Mouse (Mus musculus) monocyte, adult 2 months (primary cell): ENCODE results near the gene Clpb.

Source experiments
- DNase-seq, 2 experiments: peaks; one replicate each; pipeline ENCODE4 v3.0.0; 2022; ENCODE audit warnings: low spot score in 2 of 2, low read depth in 1 of 2

The Clpb gene

DNA sequence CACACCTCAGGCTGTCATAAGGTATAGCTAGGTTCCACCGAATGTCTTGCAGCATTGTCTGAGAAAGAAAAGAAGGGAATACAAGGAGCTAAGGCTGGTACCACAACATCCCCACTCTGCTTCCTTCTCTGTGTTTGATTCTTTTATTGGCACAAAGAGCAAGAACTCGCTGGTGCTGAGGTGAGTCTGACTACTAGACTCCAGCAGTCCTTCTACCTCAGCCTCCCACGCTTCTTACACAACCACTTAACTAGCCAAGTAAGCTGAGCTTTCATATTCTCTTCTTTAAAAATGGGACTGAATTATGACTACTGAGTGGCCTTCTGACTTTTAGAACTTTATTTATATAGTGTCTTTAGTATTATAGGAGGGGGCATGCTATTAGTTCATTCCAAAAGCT lies 56.9 kb downstream of the Clpb start:
- no peak for DNase-seq

GRCm38 (mm10) chr7:101725081-101725480 lies 61.6 kb downstream of the Clpb start:
- no peak for DNase-seq

DNA sequence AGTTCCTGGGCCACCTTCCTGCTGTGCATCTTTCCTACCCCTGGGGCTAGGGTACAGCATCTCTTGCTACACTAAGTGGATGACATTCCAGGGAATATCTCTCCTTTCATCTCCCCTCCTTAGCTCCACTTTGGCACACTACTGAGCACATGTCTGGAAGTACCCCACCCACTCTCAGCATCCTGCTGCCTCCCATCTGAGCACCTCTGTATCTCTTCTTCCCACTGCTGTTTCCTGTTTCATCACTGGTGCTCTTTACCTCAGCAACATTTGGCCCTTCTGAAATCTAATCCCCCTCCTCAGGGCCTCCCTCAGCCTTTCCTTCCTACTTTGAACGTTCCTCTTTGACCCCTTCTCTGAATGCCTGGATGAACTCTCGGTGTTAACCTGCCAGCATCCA lies 63.5 kb downstream of the Clpb start:
- DNase-seq = no peak

- DNase-seq = no peak
Measured at GRCm38 (mm10) chr7:101732096-101732495, 68.7 kb downstream of the Clpb start.

DNA sequence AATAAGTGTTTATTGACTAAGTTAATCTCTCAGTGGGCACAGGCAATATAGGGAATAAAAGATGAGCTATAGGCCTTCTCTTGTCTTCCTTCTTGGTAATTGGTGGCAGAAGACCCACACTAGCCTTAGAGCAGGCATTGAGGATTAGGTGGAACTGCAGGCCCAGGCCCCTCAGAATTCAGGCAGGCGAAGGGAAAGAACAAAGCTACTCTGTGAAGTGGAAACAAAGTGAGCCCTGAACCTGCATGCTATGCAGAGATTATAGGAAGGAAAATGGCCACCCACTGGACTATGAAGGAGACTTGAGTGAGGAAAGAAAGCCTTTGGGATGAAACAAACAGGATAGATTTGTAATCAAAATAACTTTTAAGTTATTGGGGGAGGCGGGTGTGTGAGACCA lies 69.6 kb downstream of the Clpb start:
- DNase-seq = no peak

GRCm38 (mm10) chr7:101735297-101735696 lies 71.9 kb downstream of the Clpb start:
- DNase-seq = no peak

DNA sequence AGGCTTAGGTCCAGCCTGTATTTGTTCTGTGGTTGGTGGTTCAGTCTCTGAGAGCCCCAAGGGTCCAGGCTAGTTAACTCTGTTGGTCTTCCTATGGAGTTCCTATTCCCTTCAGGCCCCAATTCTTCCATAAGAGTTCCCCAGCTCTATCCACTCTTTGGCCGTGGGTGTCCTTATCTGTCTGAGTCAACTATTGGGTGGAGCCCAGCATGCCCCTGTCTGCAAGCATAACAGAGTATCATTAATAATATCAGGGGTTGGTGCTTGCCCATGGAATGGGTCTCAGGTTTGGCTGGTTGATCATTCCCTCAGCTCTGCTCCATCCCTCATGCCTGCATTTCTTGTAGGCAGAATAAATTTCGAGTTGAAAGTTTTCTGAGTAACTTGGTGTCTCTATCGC lies 74.3 kb downstream of the Clpb start:
- DNase-seq = no peak

DNA sequence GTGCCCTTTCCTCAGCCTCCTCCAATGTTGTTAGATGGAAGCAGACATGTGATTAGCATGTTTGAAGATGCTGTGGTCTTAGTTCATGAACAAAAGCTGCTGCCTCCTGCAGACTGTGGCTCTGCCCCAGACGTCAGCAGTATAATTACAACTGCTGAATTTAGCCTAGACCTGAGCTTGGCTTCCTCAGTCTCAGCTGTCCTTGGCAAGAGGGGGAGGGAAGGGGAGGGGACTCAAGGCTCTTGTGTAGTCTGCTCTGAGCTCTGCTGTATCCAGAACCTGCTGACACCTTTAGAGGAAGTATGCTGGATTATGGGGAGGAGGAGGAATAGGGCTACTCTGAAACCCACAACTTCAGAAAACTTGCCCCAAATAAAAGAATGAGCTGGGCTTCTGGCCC lies 76.2 kb downstream of the Clpb start:
- no peak for DNase-seq

- DNase-seq = no peak
Measured at GRCm38 (mm10) chr7:101743487-101743886, 80.1 kb downstream of the Clpb start.

- DNase-seq = no peak
Measured at GRCm38 (mm10) chr7:101746559-101747334, 83.3 kb downstream of the Clpb start.

DNA sequence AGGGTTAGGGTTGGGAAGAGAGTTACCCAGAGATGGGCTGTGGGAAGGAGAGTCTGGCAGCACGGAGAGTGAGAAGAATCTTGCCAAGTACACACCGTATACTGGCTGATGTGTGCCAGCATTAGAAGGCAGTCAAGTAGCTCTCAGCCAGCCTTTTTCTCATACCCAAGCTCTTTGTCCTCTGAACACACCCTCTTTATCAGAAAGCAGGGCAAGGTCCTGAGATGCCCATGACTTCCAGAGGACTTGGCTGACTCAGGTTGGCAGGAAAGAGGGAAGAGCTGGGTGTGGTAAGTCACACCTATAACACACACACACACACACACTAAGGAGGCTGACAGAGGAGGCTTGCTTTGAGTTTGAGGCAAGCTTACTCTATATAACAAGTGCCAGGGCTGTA lies 86.8 kb downstream of the Clpb start:
- DNase-seq = no peak

- no peak for DNase-seq
Measured at GRCm38 (mm10) chr7:101752346-101752745, 88.9 kb downstream of the Clpb start.

GRCm38 (mm10) chr7:101753492-101753891 lies 90.1 kb downstream of the Clpb start:
- no peak for DNase-seq

GRCm38 (mm10) chr7:101754416-101754815 lies 91.0 kb downstream of the Clpb start:
- DNase-seq = no peak

- DNase-seq = no peak
Measured at GRCm38 (mm10) chr7:101755301-101755700, 91.9 kb downstream of the Clpb start.

- no peak for DNase-seq
Measured at GRCm38 (mm10) chr7:101761899-101762780, 98.7 kb downstream of the Clpb start.

DNA sequence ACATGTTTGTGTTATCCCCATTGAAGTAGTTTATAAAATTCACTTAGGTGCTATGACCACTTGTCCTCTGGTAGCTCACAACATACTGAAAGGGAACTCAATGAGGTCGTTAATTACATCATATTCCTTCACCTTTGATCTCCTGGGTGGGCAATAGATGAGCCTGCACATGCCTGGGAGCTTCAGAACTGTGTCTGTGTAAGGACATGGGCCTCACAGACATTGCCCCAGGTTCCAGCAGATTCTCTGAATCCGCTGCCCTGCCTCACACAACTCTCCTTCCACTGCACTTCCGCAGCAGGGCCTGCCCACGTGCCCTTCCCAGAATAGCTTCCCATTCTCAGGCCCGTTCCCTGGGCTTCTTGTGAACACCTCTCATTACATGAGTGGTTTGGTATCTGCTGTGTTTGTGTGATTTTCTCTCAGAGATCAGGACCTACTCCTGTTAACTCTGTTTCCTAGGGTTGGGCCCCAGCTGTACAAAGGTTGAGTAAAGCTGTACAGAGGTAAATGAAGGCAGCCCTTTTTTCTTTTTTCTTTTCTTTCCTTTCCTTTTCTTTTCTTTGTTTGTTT lies 104.0 kb downstream of the Clpb start:
- no peak for DNase-seq

DNA sequence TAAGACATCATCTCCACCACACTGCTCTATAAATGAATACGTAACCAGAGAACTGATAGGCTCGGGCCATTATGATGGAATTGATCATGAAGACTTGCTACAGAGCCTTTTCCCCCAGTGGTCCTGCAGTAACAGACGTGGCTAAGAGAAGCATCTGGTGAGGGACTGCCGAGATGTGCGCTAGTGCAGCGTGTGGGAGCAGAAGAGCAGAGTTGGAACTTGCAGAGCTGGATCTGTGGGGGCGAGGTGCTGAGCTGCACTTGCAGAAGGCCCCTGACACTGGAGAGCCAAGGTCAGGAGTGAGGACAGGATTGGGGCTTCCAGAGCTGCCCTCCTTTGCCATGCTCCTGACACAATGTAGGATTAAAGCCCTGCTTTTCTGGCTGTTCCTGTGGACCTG lies 106.6 kb downstream of the Clpb start:
- no peak for DNase-seq

DNA sequence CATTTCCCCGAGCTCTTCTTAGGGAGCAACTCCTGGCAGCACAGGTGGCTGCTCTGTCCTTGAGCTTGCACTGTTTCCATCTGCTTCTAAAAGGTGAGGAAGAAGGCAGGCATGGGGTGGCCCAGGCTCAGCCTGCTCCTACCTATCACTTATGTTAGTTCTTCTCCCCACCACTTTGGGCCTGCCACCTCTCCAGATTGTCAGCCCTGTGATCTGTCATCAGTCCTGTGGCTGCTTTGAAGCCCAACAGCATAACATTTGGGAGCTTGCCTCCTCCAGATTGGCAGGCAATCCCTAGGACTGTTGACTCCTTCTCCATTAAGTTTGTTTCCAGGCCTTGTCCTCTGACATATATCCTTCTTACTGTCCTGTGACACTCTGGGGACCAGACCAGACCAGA lies 108.2 kb downstream of the Clpb start:
- DNase-seq = no peak

DNA sequence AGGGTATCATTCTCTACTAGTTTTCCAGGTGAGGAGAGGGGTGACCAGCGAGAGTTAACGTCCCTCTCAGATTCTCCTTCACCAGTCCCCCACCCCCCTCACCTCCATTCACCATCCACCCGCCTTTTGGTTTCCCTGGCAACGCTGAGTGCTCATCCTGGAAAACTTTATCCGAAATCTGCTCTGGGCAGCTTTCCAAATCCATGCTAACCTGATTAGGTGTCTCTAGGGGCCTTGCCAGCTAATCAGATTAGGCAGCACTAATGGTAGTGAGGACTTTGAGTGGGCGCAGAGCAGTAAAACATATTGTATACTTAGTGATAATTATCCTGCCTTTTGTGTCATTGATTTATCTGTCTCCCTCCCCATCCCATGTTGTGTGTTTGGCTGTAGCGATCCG lies 109.3 kb downstream of the Clpb start:
- no peak for DNase-seq

GRCm38 (mm10) chr7:101777053-101777452 lies 113.6 kb downstream of the Clpb start:
- no peak for DNase-seq

GRCm38 (mm10) chr7:101817861-101818401 lies 154.5 kb downstream of the Clpb start, which contains the start of gene Phox2a:
TSS of gene Phox2a (plus strand) at chr7:101818313.
- DNase-seq = no peak
